ENCODE assay signal across 18 mouse cellular contexts in the genomic region with DNA sequence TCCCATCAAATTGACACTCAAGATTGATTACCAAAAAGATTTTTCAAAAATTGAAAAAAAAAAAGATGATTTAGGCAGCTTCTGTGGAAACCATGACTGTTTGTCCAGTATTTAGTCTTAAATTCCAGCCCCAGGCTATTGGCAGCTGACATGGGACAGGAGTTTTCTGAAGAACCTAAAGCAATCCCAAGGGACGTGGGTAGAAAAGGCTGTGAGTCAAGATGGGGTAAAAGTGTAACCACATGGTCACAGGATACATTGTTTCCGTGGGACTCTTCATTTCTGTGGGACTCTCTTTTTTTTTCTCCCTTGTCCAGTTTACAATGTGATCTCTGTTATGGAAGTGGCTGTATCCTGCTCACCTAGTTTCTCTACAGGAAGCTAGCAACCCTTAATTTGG.
"Had no signal": no experiment of that assay in that cellular context is flagged by ENCODE, and none has a peak within 500 bp of the region (broad histone marks: within the 10 kb centered on the region; RNA-seq: fewer than 3 reads in every experiment).

No protein-coding gene starts in this region.

- H3K27me3 ChIP-seq: kidney, embryonic 15.5 days; liver, embryonic 13.5 days; neural tube, embryonic 12.5 days; neural tube, embryonic 15.5 days; stomach, embryonic 15.5 days had no signal

- H3K9me3 ChIP-seq: kidney, embryonic 15.5 days; liver, embryonic 13.5 days; neural tube, embryonic 12.5 days; neural tube, embryonic 15.5 days; stomach, embryonic 15.5 days had no signal

- H3K27ac ChIP-seq: kidney, embryonic 15.5 days; left cerebral cortex, adult 2 months; liver, embryonic 13.5 days; neural tube, embryonic 12.5 days; neural tube, embryonic 15.5 days; stomach, embryonic 15.5 days had no signal

- H3K9ac ChIP-seq: kidney, embryonic 15.5 days; liver, embryonic 13.5 days; neural tube, embryonic 12.5 days; neural tube, embryonic 15.5 days; stomach, embryonic 15.5 days had no signal

- H3K4me2 ChIP-seq: kidney, embryonic 15.5 days; liver, embryonic 13.5 days; midbrain, embryonic 11.5 days; neural tube, embryonic 12.5 days; neural tube, embryonic 15.5 days; stomach, embryonic 15.5 days had no signal

- DNase-seq: kidney, postnatal 10 days; kidney, postnatal 36 days; layer of hippocampus, postnatal 36 days; liver, embryonic 13.5 days; lung, adult 2 months; lung, postnatal 14 days; lung, postnatal 4 days; midbrain, embryonic 14.5 days; right cerebral cortex, postnatal 25 days; spleen, adult 18-20 months; thymus, adult 18-20 months; thymus, postnatal 4 days had no signal

- H3K36me3 ChIP-seq: kidney, embryonic 15.5 days; liver, embryonic 13.5 days; neural tube, embryonic 12.5 days; neural tube, embryonic 15.5 days; stomach, embryonic 15.5 days had no signal

- H3K4me1 ChIP-seq: kidney, embryonic 15.5 days; liver, embryonic 13.5 days; neural tube, embryonic 12.5 days; neural tube, embryonic 15.5 days; stomach, embryonic 15.5 days had no signal

- H3K4me3 ChIP-seq: kidney, embryonic 15.5 days; left cerebral cortex, adult 2 months; liver, embryonic 13.5 days; neural tube, embryonic 12.5 days; neural tube, embryonic 15.5 days; stomach, embryonic 15.5 days had no signal
